Mouse (Mus musculus) kidney, postnatal 14 days (tissue): Measurements from ENCODE around the gene Olfr539.
"Not testable (repeated sequence)": the region's sequence is repeated elsewhere in the genome, so short reads cannot be mapped to it uniquely, and the experiment has no call there.

Experiments
- DNase-seq: peaks from one replicate; pipeline ENCODE4 v3.0.0; 2022; ENCODE audit warnings: mixed read lengths

Gene Olfr539

GRCm38 (mm10) chr7:140659630-140660029 lies at the start of gene Olfr539:
Gene Olfr539 (plus strand): TSS chr7:140659930.
- no peak for DNase-seq

- DNase-seq, result not testable (repeated sequence)
Observed at GRCm38 (mm10) chr7:140628670-140629069, 31.1 kb upstream of the Olfr539 start, which contains the start of gene Olfr61. Gene Olfr61 (plus strand): TSS chr7:140628970.

DNA sequence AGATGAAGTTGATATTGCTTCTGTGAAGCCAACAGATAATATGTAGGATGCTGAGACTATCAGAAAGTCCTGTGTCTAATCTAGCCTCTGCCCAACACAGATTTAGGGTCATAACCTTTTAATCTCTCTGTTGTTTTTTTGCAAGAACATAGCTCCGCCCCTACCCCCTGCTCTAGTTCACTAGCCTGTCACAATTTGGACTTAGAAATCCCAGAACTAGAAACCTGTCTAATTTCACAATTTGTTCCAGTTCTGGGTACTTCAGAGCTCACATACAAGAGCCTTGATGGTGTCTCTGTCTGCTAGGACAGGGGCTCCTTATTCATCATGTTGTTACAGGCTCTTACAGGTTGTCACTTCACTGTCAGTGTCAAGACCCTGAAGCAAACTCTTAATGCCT lies 29.2 kb upstream of the Olfr539 start:
- no peak for DNase-seq

DNA sequence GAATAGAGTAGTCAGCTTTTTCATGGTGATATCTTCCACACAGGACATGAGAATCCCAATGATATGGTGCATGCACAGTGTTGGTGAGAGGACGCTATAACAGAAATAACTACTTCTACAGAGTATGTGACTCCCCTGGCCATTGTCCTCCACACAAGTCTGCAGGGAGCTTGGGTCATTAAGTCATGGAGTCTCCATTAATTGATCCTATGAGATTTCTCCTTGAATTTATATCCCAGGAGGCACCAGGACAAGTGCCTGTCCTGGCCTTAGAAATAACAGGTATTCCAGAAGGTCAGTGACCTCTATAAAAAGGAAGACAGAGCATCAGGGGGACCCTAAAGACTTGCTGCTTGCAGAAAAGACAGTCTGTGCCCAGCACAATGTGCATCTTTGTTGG lies 13.6 kb upstream of the Olfr539 start, which contains the start of gene Olfr53:
Olfr53 (plus strand) TSS at position 301 of the 400 bp plus-strand sequence.
- no peak for DNase-seq

- DNase-seq, result not testable (repeated sequence)
Observed at GRCm38 (mm10) chr7:140670693-140671092, 11.0 kb downstream of the Olfr539 start.

- DNase-seq, result no peak
Observed at GRCm38 (mm10) chr7:140675863-140676262, 16.1 kb downstream of the Olfr539 start.

DNA sequence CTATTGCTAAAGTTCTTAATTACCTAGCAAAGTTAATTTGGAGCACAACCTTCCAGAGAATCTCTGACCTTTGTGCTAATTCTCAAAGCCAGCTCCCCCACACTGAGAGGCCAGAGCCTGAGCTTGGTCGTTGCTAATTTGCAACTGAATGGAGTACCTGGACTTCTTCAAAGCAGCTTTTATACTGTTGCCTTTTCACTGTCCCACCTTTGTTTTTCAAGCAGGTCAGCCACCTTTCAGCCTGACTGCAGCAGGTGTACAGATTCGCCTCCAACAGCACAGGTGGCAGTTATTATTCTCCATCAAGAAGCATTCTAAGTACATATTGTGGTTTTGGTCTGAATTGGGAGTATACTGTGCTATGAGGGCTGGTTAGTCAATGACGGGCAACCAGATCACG lies 19.9 kb downstream of the Olfr539 start:
- not testable (repeated sequence) for DNase-seq

DNA sequence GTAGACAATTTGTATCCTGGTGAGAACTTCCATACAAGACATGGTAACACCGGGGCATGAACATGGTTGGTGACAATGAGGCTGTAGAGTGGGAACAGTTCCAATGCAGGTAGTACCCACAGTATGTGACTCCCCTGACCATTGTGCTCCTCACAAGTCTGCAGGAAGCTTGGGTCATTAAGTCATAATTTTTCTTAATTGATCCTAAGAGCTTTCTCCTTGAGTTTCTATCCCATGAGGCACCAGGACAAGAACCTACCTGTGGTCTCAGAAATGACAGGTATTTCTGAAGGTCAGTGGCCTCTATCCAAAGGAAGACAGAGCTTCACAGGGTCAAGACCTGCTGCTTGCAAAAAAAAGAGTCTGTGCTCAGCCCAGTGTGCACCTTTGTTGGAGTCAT lies 21.9 kb downstream of the Olfr539 start, which contains the start of gene Olfr45:
Olfr45 (plus strand) TSS at position 301 of the 400 bp plus-strand sequence.
- DNase-seq, result no peak

DNA sequence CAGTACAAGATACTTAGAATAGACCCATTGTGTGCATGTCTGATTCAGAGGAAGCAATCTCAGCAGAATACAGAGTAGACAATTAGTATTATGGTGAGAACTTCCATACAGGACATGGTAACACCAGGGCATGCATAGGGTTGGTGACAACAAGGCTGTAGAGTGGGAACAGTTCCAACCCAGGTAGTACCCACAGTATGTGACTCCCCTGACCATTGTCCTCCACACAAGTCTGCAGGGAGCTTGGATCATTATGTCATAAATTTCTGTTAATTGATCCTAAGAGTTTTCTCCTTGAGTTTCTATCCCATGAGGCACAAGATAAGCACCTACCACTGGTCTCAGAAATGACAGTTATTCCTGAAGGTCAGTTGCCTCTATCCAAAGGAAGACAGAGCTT lies 37.2 kb downstream of the Olfr539 start, which contains the start of gene Olfr541:
Olfr541 (plus strand) TSS at position 301 of the 400 bp plus-strand sequence.
- no peak for DNase-seq

DNA sequence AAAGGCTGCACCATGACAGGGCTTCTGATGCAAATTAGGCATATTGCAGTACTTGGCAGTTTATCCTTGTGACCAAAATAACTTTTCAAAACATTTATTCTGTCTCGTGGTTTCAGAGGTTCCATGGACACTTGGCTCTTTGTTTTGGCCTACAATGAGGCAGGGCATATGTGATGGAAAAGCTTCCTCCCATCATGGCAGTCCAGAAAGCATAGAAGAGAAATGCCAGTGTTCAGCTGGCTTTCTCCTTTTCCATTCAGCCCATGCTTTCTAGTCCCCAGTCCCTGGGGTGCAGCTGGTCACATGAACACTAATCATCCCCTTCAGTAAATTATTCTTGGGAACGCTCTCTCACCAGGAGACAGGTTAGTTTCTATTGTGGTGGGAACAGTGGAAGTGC lies 46.6 kb downstream of the Olfr539 start:
- no peak for DNase-seq

DNA sequence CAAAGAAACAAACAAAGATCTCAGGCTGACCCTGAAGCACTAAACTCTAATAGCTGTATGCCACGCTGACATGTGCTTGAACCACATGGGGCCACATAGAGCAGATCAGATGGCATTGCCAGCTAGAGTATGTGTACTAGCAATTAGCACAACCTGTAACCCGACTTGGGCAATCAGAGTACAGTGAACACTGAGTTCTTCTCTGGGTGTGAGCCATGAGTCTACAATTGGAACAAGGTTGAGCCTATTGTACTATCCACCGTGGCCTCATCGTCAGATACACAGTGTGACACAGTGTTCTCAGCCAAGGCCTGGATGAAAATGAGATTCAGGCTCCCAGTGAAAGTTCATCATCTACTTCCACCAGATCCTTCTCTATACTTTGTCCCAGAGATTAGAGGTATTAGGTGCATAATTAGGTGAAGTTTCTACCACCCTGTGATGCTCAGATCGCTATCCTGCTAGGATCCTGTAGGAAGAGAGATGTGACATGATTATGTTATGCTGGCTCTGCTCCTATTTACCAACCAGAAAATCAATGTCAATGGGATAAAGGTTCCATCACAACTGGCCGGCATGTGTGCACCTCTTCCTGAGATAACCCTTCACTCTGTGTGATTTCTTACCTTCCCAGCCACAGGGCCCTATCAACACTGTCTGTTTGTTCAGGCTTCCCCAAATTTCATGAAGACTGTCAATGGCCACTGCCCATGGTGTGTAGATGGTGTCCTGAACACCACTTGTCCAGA lies 48.0 kb downstream of the Olfr539 start:
- DNase-seq, result no peak

DNA sequence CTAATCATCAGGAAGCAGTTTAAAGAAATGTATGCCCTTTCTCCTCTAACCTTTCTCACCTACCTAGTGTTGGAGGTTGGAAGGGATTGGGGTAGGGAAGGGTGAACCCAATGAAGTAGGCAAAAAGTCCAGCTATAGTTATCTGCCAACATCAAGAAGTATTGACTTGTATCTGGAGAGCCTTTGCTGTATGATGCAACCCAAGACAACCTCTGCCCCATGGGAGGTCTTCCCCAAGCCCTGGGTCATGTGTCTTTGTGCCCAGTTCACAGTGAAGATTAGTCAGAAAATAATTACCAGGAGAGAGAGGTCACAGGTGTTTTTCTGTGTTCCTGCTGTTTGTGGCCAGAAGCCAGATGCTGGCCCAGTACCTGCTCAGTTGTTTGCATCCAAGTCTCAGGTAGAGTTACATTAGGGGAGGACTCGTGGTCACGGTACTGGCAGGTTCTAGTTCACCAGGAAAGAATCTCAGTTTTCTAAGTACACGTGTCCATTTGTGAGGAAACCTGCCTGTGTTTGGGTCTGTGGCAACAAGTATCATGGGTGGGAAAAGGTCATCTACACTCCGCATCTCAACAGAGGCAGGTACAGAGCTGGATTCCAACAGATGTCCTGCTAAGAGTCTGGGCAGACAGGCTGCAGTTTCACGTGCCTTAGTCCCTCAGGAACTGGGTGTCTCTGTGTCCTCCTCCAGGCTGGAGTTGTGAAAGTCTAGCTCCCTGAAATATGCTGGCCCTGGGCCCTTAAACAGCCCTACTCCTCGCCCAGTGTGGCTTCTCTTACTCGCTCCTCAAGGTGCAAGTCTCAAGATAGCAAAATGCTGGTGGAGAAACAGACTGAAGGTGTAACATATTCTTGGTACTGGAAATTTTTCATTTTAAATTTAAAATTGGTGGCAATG lies 57.7 kb downstream of the Olfr539 start:
- DNase-seq, result no peak

- no peak for DNase-seq
Observed at GRCm38 (mm10) chr7:140721095-140721494, 61.4 kb downstream of the Olfr539 start.

DNA sequence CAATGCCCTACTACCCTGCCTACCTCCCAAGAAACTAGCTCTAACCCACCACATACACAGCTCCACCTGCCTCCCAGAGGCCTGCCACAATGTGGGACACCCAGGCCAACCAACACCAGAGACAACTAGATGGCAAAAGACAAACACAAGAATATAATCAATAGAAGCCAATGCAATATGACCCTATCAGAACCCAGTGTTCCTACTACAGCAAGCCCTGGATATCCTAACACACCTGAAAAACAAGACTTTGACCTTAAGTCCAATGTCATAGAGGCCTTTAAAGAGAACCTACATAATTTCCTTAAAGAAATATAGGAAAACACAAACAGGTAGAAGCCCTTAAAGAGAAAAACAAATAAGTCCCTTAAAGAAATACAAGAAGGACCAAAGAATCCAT lies 65.8 kb downstream of the Olfr539 start:
- DNase-seq, result no peak
